Mouse (Mus musculus): ENCODE measurements around the gene Rgs8. TPM values are rescaled to one million over a fixed set of nuclear protein-coding genes. Genes with fewer than 3 reads are reported as not detected.

The Rgs8 gene
- polyA plus RNA-seq, 1 experiment from 2014 or later: 46.9 TPM

GRCm38 (mm10) chr1:153679147-153679546 lies 26.3 kb downstream of the Rgs8 start:
- no peaks in the 10 kb centered on the region for H3K36me3 ChIP-seq (replicated peaks)
- no peak overlapping the region for H3K4me3 ChIP-seq
- no peak overlapping the region for H3K4me2 ChIP-seq
- no peak overlapping the region for H3K9ac ChIP-seq
- no peaks in the 10 kb centered on the region for H3K9me3 ChIP-seq
- H3K4me1 ChIP-seq: peaks cover 21% of the 10 kb centered on the region
- ATAC-seq (replicated peaks): no peak; the same call in 1 of the 2 replicates
- H3K27ac ChIP-seq: peak overlapping the region; percentile 13; the same call in 1 of the 2 replicates
- 31% methylated on average over 10 of the region's 10 CpGs for WGBS
- no peaks in the 10 kb centered on the region for H3K27me3 ChIP-seq (replicated peaks)

- 0 out of 2 replicates have a peak, but pooled peaks have one; percentile 19 for ATAC-seq (replicated peaks)
- H3K4me2 ChIP-seq: no peak overlapping the region
- peak overlapping the region; percentile 13; the same call in 1 of the 2 replicates for H3K27ac ChIP-seq
- H3K27me3 ChIP-seq (replicated peaks): no peaks in the 10 kb centered on the region
- WGBS: 50% methylated on average over 3 of the region's 3 CpGs
- peaks cover 21% of the 10 kb centered on the region for H3K4me1 ChIP-seq
- H3K9me3 ChIP-seq: no peaks in the 10 kb centered on the region
- no peak overlapping the region for H3K9ac ChIP-seq
- H3K4me3 ChIP-seq: no peak overlapping the region
- H3K36me3 ChIP-seq (replicated peaks): no peaks in the 10 kb centered on the region
These were observed 26.8 kb downstream of the Rgs8 start for GRCm38 (mm10) chr1:153679653-153680052.

- Histone ChIP-seq H3K9me3 (no peaks in the 10 kb centered on the region), H3K27ac (no peak overlapping the region), H3K4me2 (no peak overlapping the region), H3K27me3 (replicated peaks) (no peaks in the 10 kb centered on the region), H3K9ac (no peak overlapping the region), H3K36me3 (replicated peaks) (no peaks in the 10 kb centered on the region), H3K4me1 (peaks cover 21% of the 10 kb centered on the region), H3K4me3 (no peak overlapping the region)
- 85% methylated on average over 6 of the region's 6 CpGs for WGBS
- no peak for ATAC-seq (replicated peaks)
These were observed 27.5 kb downstream of the Rgs8 start for GRCm38 (mm10) chr1:153680363-153680762.

- Histone ChIP-seq H3K4me2 (no peak overlapping the region), H3K27me3 (replicated peaks) (no peaks in the 10 kb centered on the region), H3K4me3 (no peak overlapping the region), H3K4me1 (peaks cover 18% of the 10 kb centered on the region), H3K27ac (no peak overlapping the region), H3K9ac (no peak overlapping the region), H3K9me3 (no peaks in the 10 kb centered on the region), H3K36me3 (replicated peaks) (no peaks in the 10 kb centered on the region)
- WGBS: 95% methylated on average over 2 of the region's 2 CpGs
- no peak for ATAC-seq (replicated peaks)
These were observed 28.2 kb downstream of the Rgs8 start for GRCm38 (mm10) chr1:153681036-153681435.

GRCm38 (mm10) chr1:153683190-153683589 lies 30.4 kb downstream of the Rgs8 start:
- H3K4me1 ChIP-seq: peaks cover 18% of the 10 kb centered on the region
- H3K27me3 ChIP-seq (replicated peaks): no peaks in the 10 kb centered on the region
- no peak overlapping the region for H3K9ac ChIP-seq
- no peak overlapping the region for H3K27ac ChIP-seq
- 76% methylated on average over 11 of the region's 11 CpGs for WGBS
- H3K36me3 ChIP-seq (replicated peaks): no peaks in the 10 kb centered on the region
- no peak for ATAC-seq (replicated peaks)
- H3K4me3 ChIP-seq: no peak overlapping the region
- no peaks in the 10 kb centered on the region for H3K9me3 ChIP-seq
- no peak overlapping the region for H3K4me2 ChIP-seq

GRCm38 (mm10) chr1:153685630-153686029 lies 32.8 kb downstream of the Rgs8 start:
- H3K4me3 ChIP-seq: no peak overlapping the region
- no peak for ATAC-seq (replicated peaks)
- 72% methylated on average over 3 of the region's 3 CpGs for WGBS

GRCm38 (mm10) chr1:153692526-153692925 lies 39.7 kb downstream of the Rgs8 start:
- Histone ChIP-seq H3K27me3 (replicated peaks) (no peaks in the 10 kb centered on the region), H3K27ac (no peak overlapping the region), H3K9ac (no peak overlapping the region), H3K4me3 (no peak overlapping the region), H3K36me3 (replicated peaks) (0 out of 2 replicates have a peak, but pooled peaks cover 3% of the 10 kb centered on the region), H3K9me3 (no peaks in the 10 kb centered on the region), H3K4me1 (0 out of 2 replicates have a peak, but pooled peaks cover 5% of the 10 kb centered on the region), H3K4me2 (no peak overlapping the region)
- no peak for ATAC-seq (replicated peaks)
- 91% methylated on average over 6 of the region's 6 CpGs for WGBS

More at GRCm38 (mm10) chr1:153685630-153686029, 32.8 kb downstream of the Rgs8 start:
- Histone ChIP-seq H3K9ac (no peak overlapping the region), H3K4me2 (no peak overlapping the region), H3K27ac (no peak overlapping the region), H3K27me3 (replicated peaks) (no peaks in the 10 kb centered on the region), H3K4me1 (no peaks in the 10 kb centered on the region), H3K9me3 (no peaks in the 10 kb centered on the region), H3K36me3 (replicated peaks) (no peaks in the 10 kb centered on the region)

- Histone ChIP-seq H3K27ac (no peak overlapping the region), H3K4me1 (0 out of 2 replicates have a peak, but pooled peaks cover 5% of the 10 kb centered on the region), H3K4me3 (no peak overlapping the region), H3K4me2 (no peak overlapping the region), H3K27me3 (replicated peaks) (no peaks in the 10 kb centered on the region), H3K9ac (no peak overlapping the region), H3K36me3 (replicated peaks) (0 out of 2 replicates have a peak, but pooled peaks cover 3% of the 10 kb centered on the region), H3K9me3 (no peaks in the 10 kb centered on the region)
- 94% methylated on average over 6 of the region's 6 CpGs for WGBS
- ATAC-seq (replicated peaks): no peak
These were observed 41.7 kb downstream of the Rgs8 start for GRCm38 (mm10) chr1:153694372-153695120.

GRCm38 (mm10) chr1:153695398-153695797 lies 42.6 kb downstream of the Rgs8 start:
- no peak for ATAC-seq (replicated peaks)
- H3K4me3 ChIP-seq: no peak overlapping the region
- no peak overlapping the region for H3K9ac ChIP-seq

GRCm38 (mm10) chr1:153696093-153696492 lies 43.3 kb downstream of the Rgs8 start:
- H3K4me2 ChIP-seq: no peak overlapping the region
- no peak overlapping the region for H3K27ac ChIP-seq
- ATAC-seq (replicated peaks): no peak
- WGBS: 96% methylated on average over 11 of the region's 11 CpGs
- 0 out of 2 replicates have a peak, but pooled peaks cover 5% of the 10 kb centered on the region for H3K4me1 ChIP-seq
- no peak overlapping the region for H3K4me3 ChIP-seq
- no peak overlapping the region for H3K9ac ChIP-seq
- H3K27me3 ChIP-seq (replicated peaks): no peaks in the 10 kb centered on the region
- no peaks in the 10 kb centered on the region for H3K9me3 ChIP-seq
- H3K36me3 ChIP-seq (replicated peaks): 0 out of 2 replicates have a peak, but pooled peaks cover 3% of the 10 kb centered on the region

More at GRCm38 (mm10) chr1:153695398-153695797, 42.6 kb downstream of the Rgs8 start:
- Histone ChIP-seq H3K4me1 (0 out of 2 replicates have a peak, but pooled peaks cover 5% of the 10 kb centered on the region), H3K9me3 (no peaks in the 10 kb centered on the region), H3K36me3 (replicated peaks) (0 out of 2 replicates have a peak, but pooled peaks cover 3% of the 10 kb centered on the region), H3K27ac (no peak overlapping the region), H3K4me2 (no peak overlapping the region), H3K27me3 (replicated peaks) (no peaks in the 10 kb centered on the region)
- 84% methylated on average over 10 of the region's 10 CpGs for WGBS

- H3K4me2 ChIP-seq: no peak overlapping the region
- no peak overlapping the region for H3K27ac ChIP-seq
- H3K9me3 ChIP-seq: no peaks in the 10 kb centered on the region
- ATAC-seq (replicated peaks): no peak
- no peak overlapping the region for H3K4me3 ChIP-seq
- 0 out of 2 replicates have a peak, but pooled peaks cover 3% of the 10 kb centered on the region for H3K36me3 ChIP-seq (replicated peaks)
- 0 out of 2 replicates have a peak, but pooled peaks cover 4% of the 10 kb centered on the region for H3K4me1 ChIP-seq
- WGBS: 97% methylated on average over 4 of the region's 4 CpGs
- H3K9ac ChIP-seq: no peak overlapping the region
- H3K27me3 ChIP-seq (replicated peaks): no peaks in the 10 kb centered on the region
These were observed 43.7 kb downstream of the Rgs8 start for GRCm38 (mm10) chr1:153696541-153696940.

- Histone ChIP-seq H3K27ac (no peak overlapping the region), H3K9me3 (no peaks in the 10 kb centered on the region), H3K9ac (no peak overlapping the region), H3K4me3 (no peak overlapping the region), H3K27me3 (replicated peaks) (no peaks in the 10 kb centered on the region), H3K4me1 (peaks cover 4% of the 10 kb centered on the region), H3K36me3 (replicated peaks) (0 out of 2 replicates have a peak, but pooled peaks cover 3% of the 10 kb centered on the region), H3K4me2 (no peak overlapping the region)
- WGBS: 62% methylated on average over 16 of the region's 16 CpGs
- no peak; the same call in 1 of the 2 replicates for ATAC-seq (replicated peaks)
These were observed 44.9 kb downstream of the Rgs8 start for GRCm38 (mm10) chr1:153697581-153698251.
